Mouse (Mus musculus): ENCODE results near the gene Hepacam2. TPM values are rescaled to one million over a fixed set of nuclear protein-coding genes. Genes with fewer than 3 reads are reported as not detected.

The Hepacam2 gene
- polyA plus RNA-seq, 1 experiment from 2014 or later, result 1.5 TPM

DNA sequence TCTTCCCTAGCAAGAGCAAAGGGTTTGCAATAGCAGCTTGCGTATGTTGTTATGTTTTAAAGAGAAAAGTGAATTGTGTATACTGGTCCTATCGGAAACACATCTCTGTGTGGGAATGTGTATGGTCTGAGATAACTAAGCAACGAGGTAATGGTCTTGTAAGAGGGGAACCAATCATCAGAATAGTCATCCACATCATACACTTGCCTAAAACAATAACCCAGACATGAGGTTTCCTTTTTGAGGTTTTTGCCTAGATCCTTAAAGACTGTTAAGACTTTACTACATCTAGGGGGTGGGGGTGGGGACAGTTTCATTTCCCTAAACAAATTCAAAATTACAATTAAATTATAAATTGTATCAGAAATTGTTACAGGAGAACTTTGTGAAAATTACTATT, 13.0 kb downstream of the Hepacam2 start:
- ATAC-seq, result no peak
- no peak overlapping the region for H3K9ac ChIP-seq (ENCODE audit: low read length)
- no peak overlapping the region for H3K4me3 ChIP-seq (ENCODE audit: low read depth, low read length)
- no peaks in the 10 kb centered on the region for H3K36me3 ChIP-seq (ENCODE audit: control insufficient read depth, insufficient read depth, low read length)
- WGBS, result 86% methylated on average over 3 of the region's 3 CpGs
- no peaks in the 10 kb centered on the region for H3K9me3 ChIP-seq (replicated peaks; ENCODE audit: control insufficient read depth, low read length)
- DNase-seq (ENCODE audit: low spot score), result no peak
- no peaks in the 10 kb centered on the region for H3K27me3 ChIP-seq (replicated peaks; ENCODE audit: control insufficient read depth, insufficient read depth, low read length)
- H3K27ac ChIP-seq (ENCODE audit: low read depth, low read length), result no peak overlapping the region
- H3K4me2 ChIP-seq (ENCODE audit: low read length), result no peak overlapping the region
- no peaks in the 10 kb centered on the region for H3K4me1 ChIP-seq (ENCODE audit: control insufficient read depth, insufficient read depth, low read length)

DNA sequence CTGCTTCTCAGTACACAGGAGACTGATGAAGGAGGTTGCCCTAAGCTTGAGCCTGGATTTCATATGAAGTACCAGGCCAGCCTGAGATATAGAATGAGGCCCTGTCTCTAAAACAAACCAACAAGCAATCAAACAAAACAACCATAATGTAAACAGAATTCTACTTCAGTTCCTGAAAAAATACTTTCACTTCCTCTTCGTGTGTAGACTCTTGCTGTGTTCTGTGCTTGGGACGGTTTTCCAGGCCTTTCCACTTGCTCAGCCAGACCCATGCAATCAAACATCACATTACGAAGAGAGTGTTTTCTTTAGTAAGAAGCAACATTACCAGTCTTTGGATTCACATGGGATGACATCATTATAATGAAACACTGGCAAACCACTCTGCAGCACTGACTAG, 16.4 kb downstream of the Hepacam2 start:
- Histone ChIP-seq H3K36me3 (ENCODE audit: control insufficient read depth, insufficient read depth, low read length) (no peaks in the 10 kb centered on the region), H3K4me3 (ENCODE audit: low read depth, low read length) (no peak overlapping the region), H3K27me3 (replicated peaks; ENCODE audit: control insufficient read depth, insufficient read depth, low read length) (no peaks in the 10 kb centered on the region), H3K27ac (ENCODE audit: low read depth, low read length) (no peak overlapping the region), H3K9ac (ENCODE audit: low read length) (no peak overlapping the region), H3K4me2 (ENCODE audit: low read length) (no peak overlapping the region), H3K9me3 (replicated peaks; ENCODE audit: control insufficient read depth, low read length) (no peaks in the 10 kb centered on the region), H3K4me1 (ENCODE audit: control insufficient read depth, insufficient read depth, low read length) (no peaks in the 10 kb centered on the region)
- ATAC-seq (no peak), DNase-seq (ENCODE audit: low spot score) (no peak)
- WGBS, result 87% methylated on average over 3 of the region's 3 CpGs

DNA sequence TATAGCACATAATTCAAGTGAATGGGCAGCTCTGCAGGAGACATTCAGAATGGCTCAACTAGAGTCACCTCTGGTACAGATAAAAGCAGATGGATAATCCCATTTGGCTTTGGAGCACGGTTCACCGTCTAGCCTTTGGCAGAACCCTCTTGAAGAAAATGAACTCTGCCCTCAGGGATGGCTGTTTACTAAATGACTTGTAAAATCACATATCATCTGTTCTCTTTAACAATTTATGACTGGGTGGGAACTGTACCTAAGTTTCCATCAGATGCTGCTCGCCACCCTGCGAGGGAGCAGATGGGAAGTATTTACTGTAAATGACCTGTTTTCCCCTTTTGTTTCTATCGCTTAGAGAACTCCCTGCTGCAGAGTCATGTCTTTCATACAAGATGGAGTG, 18.2 kb downstream of the Hepacam2 start:
- DNase-seq (ENCODE audit: low spot score), result no peak

DNA sequence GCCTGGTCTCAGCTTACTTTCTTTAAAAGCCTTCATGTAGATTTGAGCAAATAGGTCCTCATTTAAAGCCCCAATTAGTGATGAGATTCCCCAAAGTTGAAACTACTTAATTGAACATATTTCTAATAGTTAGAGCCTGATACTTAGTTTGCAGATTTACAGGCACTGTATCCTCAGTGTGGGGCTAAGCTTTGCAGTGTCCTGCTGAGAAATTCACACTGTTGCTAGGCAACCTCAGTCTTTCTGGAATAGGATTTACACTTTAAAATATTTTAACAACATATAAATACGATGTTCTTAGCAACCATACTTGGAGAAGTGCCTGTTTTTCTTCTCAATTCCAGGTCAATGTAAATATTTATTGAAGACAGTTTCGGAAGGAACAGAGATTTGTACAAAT, 21.8 kb downstream of the Hepacam2 start:
- no peak overlapping the region for H3K9ac ChIP-seq (ENCODE audit: low read length)
- H3K4me2 ChIP-seq (ENCODE audit: low read length), result no peak overlapping the region
- H3K36me3 ChIP-seq (ENCODE audit: control insufficient read depth, insufficient read depth, low read length), result no peaks in the 10 kb centered on the region
- H3K27ac ChIP-seq (ENCODE audit: low read depth, low read length), result no peak overlapping the region
- DNase-seq (ENCODE audit: low spot score) (no peak), ATAC-seq (no peak)
- H3K4me3 ChIP-seq (ENCODE audit: low read depth, low read length), result no peak overlapping the region
- H3K9me3 ChIP-seq (replicated peaks; ENCODE audit: control insufficient read depth, low read length), result no peaks in the 10 kb centered on the region
- H3K4me1 ChIP-seq (ENCODE audit: control insufficient read depth, insufficient read depth, low read length), result no peaks in the 10 kb centered on the region
- no peaks in the 10 kb centered on the region for H3K27me3 ChIP-seq (replicated peaks; ENCODE audit: control insufficient read depth, insufficient read depth, low read length)
- WGBS, result 41% methylated on average over 2 of the region's 2 CpGs

More for the DNA sequence above, 18.2 kb downstream of the Hepacam2 start:
- no peak overlapping the region for H3K4me2 ChIP-seq (ENCODE audit: low read length)
- no peak overlapping the region for H3K9ac ChIP-seq (ENCODE audit: low read length)
- H3K4me1 ChIP-seq (ENCODE audit: control insufficient read depth, insufficient read depth, low read length), result no peaks in the 10 kb centered on the region
- H3K36me3 ChIP-seq (ENCODE audit: control insufficient read depth, insufficient read depth, low read length), result no peaks in the 10 kb centered on the region
- no peaks in the 10 kb centered on the region for H3K27me3 ChIP-seq (replicated peaks; ENCODE audit: control insufficient read depth, insufficient read depth, low read length)
- no peak overlapping the region for H3K27ac ChIP-seq (ENCODE audit: low read depth, low read length)
- no peaks in the 10 kb centered on the region for H3K9me3 ChIP-seq (replicated peaks; ENCODE audit: control insufficient read depth, low read length)
- WGBS, result 64% methylated on average over 5 of the region's 5 CpGs
- no peak for ATAC-seq
- H3K4me3 ChIP-seq (ENCODE audit: low read depth, low read length), result no peak overlapping the region

DNA sequence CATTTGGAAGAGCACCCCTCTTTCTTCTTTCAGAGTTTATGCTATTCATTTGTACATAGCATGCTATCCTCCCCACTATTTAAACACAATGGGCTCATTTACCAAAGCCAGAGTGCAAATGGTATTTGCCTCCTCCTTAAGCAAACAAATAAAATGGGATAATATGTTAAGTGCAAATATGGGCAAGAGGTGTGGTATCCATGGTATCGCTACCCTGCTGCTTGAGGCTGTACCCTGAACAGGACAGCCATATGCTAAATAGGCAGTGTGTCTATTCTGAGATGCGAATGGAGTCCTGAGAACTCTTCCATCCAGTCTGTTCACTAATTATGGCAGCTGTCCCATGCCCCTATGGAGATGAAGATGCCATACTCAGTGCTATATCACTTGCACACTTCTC, 27.4 kb downstream of the Hepacam2 start:
- H3K9me3 ChIP-seq (replicated peaks; ENCODE audit: control insufficient read depth, low read length), result no peaks in the 10 kb centered on the region
- ATAC-seq, result no peak
- no peak overlapping the region for H3K27ac ChIP-seq (ENCODE audit: low read depth, low read length)
- no peaks in the 10 kb centered on the region for H3K36me3 ChIP-seq (ENCODE audit: control insufficient read depth, insufficient read depth, low read length)
- H3K4me1 ChIP-seq (ENCODE audit: control insufficient read depth, insufficient read depth, low read length), result no peaks in the 10 kb centered on the region
- no peak overlapping the region for H3K4me2 ChIP-seq (ENCODE audit: low read length)
- no peak for DNase-seq (ENCODE audit: low spot score)
- WGBS, result 77% methylated on average over 2 of the region's 2 CpGs
- H3K4me3 ChIP-seq (ENCODE audit: low read depth, low read length), result no peak overlapping the region
- no peaks in the 10 kb centered on the region for H3K27me3 ChIP-seq (replicated peaks; ENCODE audit: control insufficient read depth, insufficient read depth, low read length)
- no peak overlapping the region for H3K9ac ChIP-seq (ENCODE audit: low read length)

DNA sequence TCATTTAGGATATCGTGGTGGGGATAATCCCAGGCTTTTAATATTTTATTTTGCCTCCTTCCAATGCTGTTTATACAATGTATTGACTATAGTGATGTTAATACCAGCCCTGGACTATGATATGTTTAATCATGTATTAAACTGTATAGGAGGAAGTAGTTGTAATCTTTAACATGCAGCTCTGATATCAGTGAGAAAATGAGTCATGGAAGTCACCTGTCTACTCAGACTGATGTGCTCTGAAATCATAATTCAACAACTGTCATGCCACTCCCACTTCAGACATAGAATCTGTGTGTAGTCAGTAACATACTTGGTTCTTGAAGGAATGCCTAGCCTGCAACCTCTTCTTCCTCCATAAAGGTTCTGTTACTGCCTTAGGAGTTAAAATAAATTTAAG, 29.5 kb downstream of the Hepacam2 start:
- ATAC-seq (no peak), DNase-seq (ENCODE audit: low spot score) (no peak)
- Histone ChIP-seq H3K9ac (ENCODE audit: low read length) (no peak overlapping the region), H3K4me3 (ENCODE audit: low read depth, low read length) (no peak overlapping the region), H3K36me3 (ENCODE audit: control insufficient read depth, insufficient read depth, low read length) (no peaks in the 10 kb centered on the region), H3K4me1 (ENCODE audit: control insufficient read depth, insufficient read depth, low read length) (no peaks in the 10 kb centered on the region), H3K9me3 (replicated peaks; ENCODE audit: control insufficient read depth, low read length) (no peaks in the 10 kb centered on the region), H3K27ac (ENCODE audit: low read depth, low read length) (no peak overlapping the region), H3K27me3 (replicated peaks; ENCODE audit: control insufficient read depth, insufficient read depth, low read length) (no peaks in the 10 kb centered on the region), H3K4me2 (ENCODE audit: low read length) (no peak overlapping the region)
- WGBS, result 64% methylated on average over 1 of the region's 1 CpGs

DNA sequence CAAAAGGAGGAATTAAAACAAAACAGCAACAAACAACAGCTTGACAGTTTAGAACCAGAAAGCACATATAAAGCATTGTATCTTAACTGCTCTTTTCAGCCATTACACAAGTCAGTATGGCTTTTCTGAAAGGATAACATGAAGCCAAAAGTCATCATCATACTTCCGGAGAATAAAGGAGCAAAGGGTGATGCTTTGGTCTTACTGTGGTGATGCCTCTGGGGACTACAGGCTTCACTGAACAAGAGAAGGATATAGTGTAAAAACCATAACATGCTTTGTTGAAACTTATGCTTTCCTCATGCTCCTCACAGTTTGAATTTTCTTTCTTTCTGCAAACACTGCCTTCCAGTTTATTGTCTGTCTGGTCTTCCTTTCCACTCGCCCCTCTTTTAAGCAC, 34.5 kb downstream of the Hepacam2 start:
- no peak overlapping the region for H3K9ac ChIP-seq (ENCODE audit: low read length)
- ATAC-seq (no peak), DNase-seq (ENCODE audit: low spot score) (no peak)
- H3K36me3 ChIP-seq (ENCODE audit: control insufficient read depth, insufficient read depth, low read length), result no peaks in the 10 kb centered on the region
- H3K27me3 ChIP-seq (replicated peaks; ENCODE audit: control insufficient read depth, insufficient read depth, low read length), result no peaks in the 10 kb centered on the region
- H3K4me3 ChIP-seq (ENCODE audit: low read depth, low read length), result no peak overlapping the region
- no peaks in the 10 kb centered on the region for H3K4me1 ChIP-seq (ENCODE audit: control insufficient read depth, insufficient read depth, low read length)
- WGBS, result 92% methylated on average over 2 of the region's 2 CpGs
- H3K27ac ChIP-seq (ENCODE audit: low read depth, low read length), result no peak overlapping the region
- no peak overlapping the region for H3K4me2 ChIP-seq (ENCODE audit: low read length)
- no peaks in the 10 kb centered on the region for H3K9me3 ChIP-seq (replicated peaks; ENCODE audit: control insufficient read depth, low read length)

DNA sequence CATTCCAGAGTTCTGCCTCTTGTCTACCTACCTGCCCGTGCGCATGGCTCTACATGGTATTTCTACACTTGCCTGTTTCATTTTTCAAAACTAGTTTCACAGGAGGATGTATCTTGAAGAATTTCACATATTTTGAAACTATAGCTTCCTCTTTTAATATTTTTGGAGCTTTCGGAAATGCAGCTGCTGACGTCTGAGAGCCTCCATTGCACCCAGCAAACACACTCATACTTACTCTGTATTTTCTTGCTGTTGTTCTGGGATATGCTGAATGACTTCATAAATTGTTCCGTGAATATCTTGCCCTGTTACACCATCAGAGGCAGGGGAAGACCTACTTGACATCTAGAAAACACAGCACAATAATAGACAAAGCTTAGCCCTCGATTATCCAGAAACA, 35.1 kb downstream of the Hepacam2 start:
- no peak overlapping the region for H3K27ac ChIP-seq (ENCODE audit: low read depth, low read length)
- no peaks in the 10 kb centered on the region for H3K4me1 ChIP-seq (ENCODE audit: control insufficient read depth, insufficient read depth, low read length)
- no peaks in the 10 kb centered on the region for H3K36me3 ChIP-seq (ENCODE audit: control insufficient read depth, insufficient read depth, low read length)
- H3K27me3 ChIP-seq (replicated peaks; ENCODE audit: control insufficient read depth, insufficient read depth, low read length), result no peaks in the 10 kb centered on the region
- H3K9ac ChIP-seq (ENCODE audit: low read length), result no peak overlapping the region
- H3K9me3 ChIP-seq (replicated peaks; ENCODE audit: control insufficient read depth, low read length), result no peaks in the 10 kb centered on the region
- H3K4me2 ChIP-seq (ENCODE audit: low read length), result no peak overlapping the region
- no peak overlapping the region for H3K4me3 ChIP-seq (ENCODE audit: low read depth, low read length)
- ATAC-seq (no peak), DNase-seq (ENCODE audit: low spot score) (no peak)
- 79% methylated on average over 6 of the region's 6 CpGs for WGBS

DNA sequence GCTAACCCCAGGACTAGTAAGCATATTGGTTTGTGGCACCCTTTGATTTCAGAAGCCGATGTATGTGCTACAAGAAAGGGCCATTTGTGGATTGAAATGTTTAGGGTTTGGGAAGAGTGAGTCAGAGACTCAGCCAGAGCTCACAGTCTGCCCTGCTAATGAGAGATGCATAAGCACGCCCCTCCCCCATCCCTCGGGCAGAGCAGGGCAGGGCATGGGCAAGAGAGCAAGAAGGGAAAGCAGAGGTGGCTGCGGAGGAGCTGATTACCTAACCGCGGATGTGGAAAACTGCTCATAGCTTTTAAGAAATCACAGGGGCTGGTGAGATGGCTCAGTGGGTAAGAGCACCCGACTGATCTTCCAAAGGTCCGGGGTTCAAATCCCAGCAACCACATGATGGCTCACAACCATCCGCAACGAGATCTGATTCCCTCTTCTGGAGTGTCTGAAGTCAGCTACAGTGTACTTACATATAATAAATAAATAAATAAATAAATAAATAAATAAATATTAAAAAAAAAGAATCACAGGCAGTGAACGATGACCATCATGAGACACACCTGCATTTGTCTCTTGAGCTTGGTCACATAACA, 42.1 kb downstream of the Hepacam2 start:
- Histone ChIP-seq H3K27me3 (replicated peaks; ENCODE audit: control insufficient read depth, insufficient read depth, low read length) (no peaks in the 10 kb centered on the region), H3K9ac (ENCODE audit: low read length) (no peak overlapping the region), H3K9me3 (replicated peaks; ENCODE audit: control insufficient read depth, low read length) (no peaks in the 10 kb centered on the region), H3K4me1 (ENCODE audit: control insufficient read depth, insufficient read depth, low read length) (no peaks in the 10 kb centered on the region), H3K4me2 (ENCODE audit: low read length) (no peak overlapping the region), H3K36me3 (ENCODE audit: control insufficient read depth, insufficient read depth, low read length) (no peaks in the 10 kb centered on the region), H3K4me3 (ENCODE audit: low read depth, low read length) (no peak overlapping the region), H3K27ac (ENCODE audit: low read depth, low read length) (no peak overlapping the region)
- DNase-seq (ENCODE audit: low spot score) (no peak), ATAC-seq (no peak)
- 75% methylated on average over 11 of the region's 11 CpGs for WGBS
